Mouse (Mus musculus): ENCODE results near the gene Gm6793. TPM values are rescaled to one million over a fixed set of nuclear protein-coding genes. Genes with fewer than 3 reads are reported as not detected.
A peak's percentile ranks its signal among the peaks of the same experiment; 100 is the strongest.

Gm6793 gene
- polyA plus RNA-seq, 1 experiment from 2014 or later: 1.0 TPM

GRCm38 (mm10) chr8:112034603-112035002, 19.8 kb upstream of the Gm6793 start:
- ATAC-seq (replicated peaks; ENCODE audit: low FRiP score) (no peak; the same call in 1 of the 2 replicates), DNase-seq (ENCODE audit: low spot score) (peak; percentile 71)
- Histone ChIP-seq H3K4me2 (ENCODE audit: low read depth, low read length, severe bottlenecking) (no peak overlapping the region), H3K27ac (ENCODE audit: low read depth, low read length) (no peak overlapping the region), H3K36me3 (ENCODE audit: control insufficient read depth, insufficient read depth, low read length) (no peaks in the 10 kb centered on the region), H3K9me3 (ENCODE audit: control insufficient read depth, low read length) (no peaks in the 10 kb centered on the region), H3K27me3 (ENCODE audit: control insufficient read depth, insufficient read depth, low read length) (no peaks in the 10 kb centered on the region), H3K9ac (ENCODE audit: low read length) (no peak overlapping the region), H3K4me3 (ENCODE audit: low read depth, low read length) (no peak overlapping the region), H3K4me1 (replicated peaks; ENCODE audit: control insufficient read depth, insufficient read depth, low read length) (no peaks in the 10 kb centered on the region)
- WGBS: 22% methylated on average over 8 of the region's 8 CpGs

- H3K36me3 ChIP-seq (ENCODE audit: control insufficient read depth, insufficient read depth, low read length): no peaks in the 10 kb centered on the region
- H3K4me3 ChIP-seq (ENCODE audit: low read depth, low read length): no peak overlapping the region
- no peak overlapping the region for H3K4me2 ChIP-seq (ENCODE audit: low read depth, low read length, severe bottlenecking)
- no peak overlapping the region for H3K27ac ChIP-seq (ENCODE audit: low read depth, low read length)
- no peaks in the 10 kb centered on the region for H3K27me3 ChIP-seq (ENCODE audit: control insufficient read depth, insufficient read depth, low read length)
- DNase-seq (ENCODE audit: low spot score): no peak
- ATAC-seq (replicated peaks; ENCODE audit: low FRiP score): no peak
- no peak overlapping the region for H3K9ac ChIP-seq (ENCODE audit: low read length)
- 50% methylated on average over 7 of the region's 7 CpGs for WGBS
- no peaks in the 10 kb centered on the region for H3K4me1 ChIP-seq (replicated peaks; ENCODE audit: control insufficient read depth, insufficient read depth, low read length)
- no peaks in the 10 kb centered on the region for H3K9me3 ChIP-seq (ENCODE audit: control insufficient read depth, low read length)
These were observed 18.2 kb upstream of the Gm6793 start for GRCm38 (mm10) chr8:112033071-112033470.

- DNase-seq (ENCODE audit: low spot score): no peak
These were observed 15.8 kb upstream of the Gm6793 start for GRCm38 (mm10) chr8:112030663-112031062.

GRCm38 (mm10) chr8:112029455-112029854, 14.6 kb upstream of the Gm6793 start:
- H3K4me2 ChIP-seq (ENCODE audit: low read depth, low read length, severe bottlenecking): no peak overlapping the region
- H3K36me3 ChIP-seq (ENCODE audit: control insufficient read depth, insufficient read depth, low read length): no peaks in the 10 kb centered on the region
- no peak for ATAC-seq (replicated peaks; ENCODE audit: low FRiP score)
- WGBS: 89% methylated on average over 7 of the region's 7 CpGs
- no peak for DNase-seq (ENCODE audit: low spot score)
- H3K27me3 ChIP-seq (ENCODE audit: control insufficient read depth, insufficient read depth, low read length): no peaks in the 10 kb centered on the region
- H3K27ac ChIP-seq (ENCODE audit: low read depth, low read length): no peak overlapping the region
- no peaks in the 10 kb centered on the region for H3K4me1 ChIP-seq (replicated peaks; ENCODE audit: control insufficient read depth, insufficient read depth, low read length)
- no peak overlapping the region for H3K9ac ChIP-seq (ENCODE audit: low read length)
- H3K9me3 ChIP-seq (ENCODE audit: control insufficient read depth, low read length): no peaks in the 10 kb centered on the region
- no peak overlapping the region for H3K4me3 ChIP-seq (ENCODE audit: low read depth, low read length)

More at GRCm38 (mm10) chr8:112030663-112031062, 15.8 kb upstream of the Gm6793 start:
- no peaks in the 10 kb centered on the region for H3K9me3 ChIP-seq (ENCODE audit: control insufficient read depth, low read length)
- H3K27me3 ChIP-seq (ENCODE audit: control insufficient read depth, insufficient read depth, low read length): no peaks in the 10 kb centered on the region
- H3K27ac ChIP-seq (ENCODE audit: low read depth, low read length): no peak overlapping the region
- ATAC-seq (replicated peaks; ENCODE audit: low FRiP score): no peak
- H3K9ac ChIP-seq (ENCODE audit: low read length): no peak overlapping the region
- no peaks in the 10 kb centered on the region for H3K4me1 ChIP-seq (replicated peaks; ENCODE audit: control insufficient read depth, insufficient read depth, low read length)
- 49% methylated on average over 6 of the region's 6 CpGs for WGBS
- no peak overlapping the region for H3K4me2 ChIP-seq (ENCODE audit: low read depth, low read length, severe bottlenecking)
- H3K36me3 ChIP-seq (ENCODE audit: control insufficient read depth, insufficient read depth, low read length): no peaks in the 10 kb centered on the region
- H3K4me3 ChIP-seq (ENCODE audit: low read depth, low read length): no peak overlapping the region

GRCm38 (mm10) chr8:112011816-112012242, 3.0 kb downstream of the Gm6793 start:
- H3K36me3 ChIP-seq (ENCODE audit: control insufficient read depth, insufficient read depth, low read length): no peaks in the 10 kb centered on the region
- DNase-seq (ENCODE audit: low spot score): peak; percentile 71
- H3K4me1 ChIP-seq (replicated peaks; ENCODE audit: control insufficient read depth, insufficient read depth, low read length): peaks cover 8% of the 10 kb centered on the region; the same call in 1 of the 2 replicates
- peak overlapping the region; percentile 92 for H3K4me3 ChIP-seq (ENCODE audit: low read depth, low read length)
- H3K9me3 ChIP-seq (ENCODE audit: control insufficient read depth, low read length): no peaks in the 10 kb centered on the region
- peak overlapping the region; percentile 89 for H3K9ac ChIP-seq (ENCODE audit: low read length)
- peak overlapping the region; percentile 94 for H3K4me2 ChIP-seq (ENCODE audit: low read depth, low read length, severe bottlenecking)
- no peaks in the 10 kb centered on the region for H3K27me3 ChIP-seq (ENCODE audit: control insufficient read depth, insufficient read depth, low read length)
- under 1% methylated on average over 39 of the region's 40 CpGs for WGBS
- peak; percentile 42; the same call in 1 of the 2 replicates for ATAC-seq (replicated peaks; ENCODE audit: low FRiP score)
- H3K27ac ChIP-seq (ENCODE audit: low read depth, low read length): peak overlapping the region; percentile 18; the same call in 1 of the 2 replicates

- peak within 1 kb of the TSS; percentile 89 for H3K9ac ChIP-seq (ENCODE audit: low read length)
- peak within 1 kb of the TSS; percentile 94 for H3K4me2 ChIP-seq (ENCODE audit: low read depth, low read length, severe bottlenecking)
- H3K36me3 ChIP-seq (ENCODE audit: control insufficient read depth, insufficient read depth, low read length): no peaks in the 10 kb centered on the region
- H3K27ac ChIP-seq (ENCODE audit: low read depth, low read length): peak within 1 kb of the TSS; percentile 18; the same call in 1 of the 2 replicates
- peak within 1 kb of the TSS; percentile 92 for H3K4me3 ChIP-seq (ENCODE audit: low read depth, low read length)
- DNase-seq (ENCODE audit: low spot score): peak; percentile 95
- H3K27me3 ChIP-seq (ENCODE audit: control insufficient read depth, insufficient read depth, low read length): no peaks in the 10 kb centered on the region
- ATAC-seq (replicated peaks; ENCODE audit: low FRiP score): peak; percentile 96
- WGBS: under 1% methylated on average over 61 of the region's 61 CpGs
- H3K9me3 ChIP-seq (ENCODE audit: control insufficient read depth, low read length): no peaks in the 10 kb centered on the region
- peaks cover 8% of the 10 kb centered on the region; the same call in 1 of the 2 replicates for H3K4me1 ChIP-seq (replicated peaks; ENCODE audit: control insufficient read depth, insufficient read depth, low read length)
These were observed 3.6 kb downstream of the Gm6793 start, which contains the start of the genes Kars and Terf2ip for GRCm38 (mm10) chr8:112010997-112011815. Gene Kars (minus strand): TSS chr8:112011323. Gene Terf2ip (plus strand): TSS chr8:112011398.

- Histone ChIP-seq H3K4me3 (ENCODE audit: low read depth, low read length) (no peak overlapping the region), H3K27me3 (ENCODE audit: control insufficient read depth, insufficient read depth, low read length) (no peaks in the 10 kb centered on the region), H3K36me3 (ENCODE audit: control insufficient read depth, insufficient read depth, low read length) (0 out of 2 replicates have a peak, but pooled peaks cover 4% of the 10 kb centered on the region), H3K9ac (ENCODE audit: low read length) (no peak overlapping the region), H3K4me2 (ENCODE audit: low read depth, low read length, severe bottlenecking) (no peak overlapping the region), H3K27ac (ENCODE audit: low read depth, low read length) (no peak overlapping the region), H3K4me1 (replicated peaks; ENCODE audit: control insufficient read depth, insufficient read depth, low read length) (peaks cover 8% of the 10 kb centered on the region; the same call in 1 of the 2 replicates), H3K9me3 (ENCODE audit: control insufficient read depth, low read length) (no peaks in the 10 kb centered on the region)
- WGBS: 93% methylated on average over 7 of the region's 7 CpGs
- ATAC-seq (replicated peaks; ENCODE audit: low FRiP score) (no peak), DNase-seq (ENCODE audit: low spot score) (no peak)
These were observed 5.3 kb downstream of the Gm6793 start for GRCm38 (mm10) chr8:112009558-112009957.

- 94% methylated on average over 2 of the region's 2 CpGs for WGBS
- no peak for DNase-seq (ENCODE audit: low spot score)
- Histone ChIP-seq H3K9ac (ENCODE audit: low read length) (no peak overlapping the region), H3K9me3 (ENCODE audit: control insufficient read depth, low read length) (no peaks in the 10 kb centered on the region), H3K27ac (ENCODE audit: low read depth, low read length) (no peak overlapping the region), H3K4me3 (ENCODE audit: low read depth, low read length) (no peak overlapping the region), H3K27me3 (ENCODE audit: control insufficient read depth, insufficient read depth, low read length) (no peaks in the 10 kb centered on the region), H3K4me2 (ENCODE audit: low read depth, low read length, severe bottlenecking) (no peak overlapping the region), H3K4me1 (replicated peaks; ENCODE audit: control insufficient read depth, insufficient read depth, low read length) (peaks cover 5% of the 10 kb centered on the region; the same call in 1 of the 2 replicates), H3K36me3 (ENCODE audit: control insufficient read depth, insufficient read depth, low read length) (peaks cover 9% of the 10 kb centered on the region; the same call in 1 of the 2 replicates)
- no peak for ATAC-seq (replicated peaks; ENCODE audit: low FRiP score)
These were observed 7.2 kb downstream of the Gm6793 start for GRCm38 (mm10) chr8:112007669-112008068.
